ENCODE assay signal across 28 mouse cellular contexts in the genomic region with DNA sequence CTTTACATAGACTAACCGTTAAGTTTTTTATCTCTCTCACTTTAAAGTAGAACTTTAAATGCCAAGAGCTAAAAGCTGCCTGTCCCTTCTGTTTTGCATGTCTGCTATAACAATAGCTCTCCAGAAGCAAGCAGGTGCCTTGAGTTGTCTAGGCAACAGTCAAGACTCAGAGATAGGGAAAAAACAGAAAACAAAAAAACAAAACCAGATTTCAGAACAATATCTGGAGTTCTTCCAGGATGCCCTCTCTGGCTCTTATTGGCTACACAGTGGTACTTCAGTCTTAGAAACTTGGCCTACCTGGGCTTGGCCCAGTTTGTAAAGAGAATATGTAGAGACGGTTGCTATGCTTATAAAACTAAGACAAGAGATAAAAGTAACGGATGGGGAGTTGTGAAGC. TPM values are rescaled to one million over a fixed set of nuclear protein-coding genes. Genes with fewer than 3 reads are reported as not detected.
DNase-seq lines count a peak whose midpoint lies in the region; ATAC-seq and TF ChIP-seq lines count a peak whose summit lies in the region.
"Had no signal": no experiment of that assay in that cellular context is flagged by ENCODE, and none has a peak within 500 bp of the region (broad histone marks: within the 10 kb centered on the region; RNA-seq: fewer than 3 reads in every experiment).

No protein-coding gene starts in this region.

- no peak overlapping the region for H3K4me2 ChIP-seq in forebrain, postnatal 0 days (ENCODE audit: low read depth)
- no peak overlapping the region for H3K4me2 ChIP-seq in forebrain, embryonic 13.5 days
- H3K4me2 ChIP-seq in midbrain, embryonic 11.5 days, result no peak overlapping the region
- H3K4me2 ChIP-seq in midbrain, embryonic 13.5 days (replicated peaks), result no peak overlapping the region
- H3K4me2 ChIP-seq: embryonic facial prominence, embryonic 13.5 days; embryonic facial prominence, embryonic 15.5 days; forebrain, embryonic 12.5 days; forebrain, embryonic 15.5 days had no signal

- no peak overlapping the region for H3K27ac ChIP-seq in forebrain, postnatal 0 days (ENCODE audit: low read depth, low read length)
- H3K27ac ChIP-seq in forebrain, embryonic 13.5 days, result no peak overlapping the region
- H3K27ac ChIP-seq in layer of hippocampus, adult 2 months, result peak overlapping the region; percentile 85
- no peak overlapping the region for H3K27ac ChIP-seq in midbrain, embryonic 11.5 days (ENCODE audit: low read depth, low read length)
- H3K27ac ChIP-seq in midbrain, embryonic 13.5 days, result no peak overlapping the region
- H3K27ac ChIP-seq in olfactory bulb, adult 2 months (ENCODE audit: insufficient read depth, low read depth, low read length), result 0 out of 2 replicates have a peak overlapping the region, but pooled peaks have one; percentile 25
- H3K27ac ChIP-seq: embryonic facial prominence, embryonic 13.5 days; embryonic facial prominence, embryonic 15.5 days; forebrain, embryonic 10.5 days; forebrain, embryonic 12.5 days; forebrain, embryonic 15.5 days had no signal

- no peak for TF ChIP-seq POLR2A in olfactory bulb, adult 2 months (IDR thresholded peaks at IDR 0.05; ENCODE audit: insufficient read depth, low read depth, low read length)

- DNase-seq in forebrain, postnatal 0 days, result peak; percentile 38
- no peak for DNase-seq in layer of hippocampus, adult 2 months (ENCODE audit: low spot score in 2 of 2)
- no peak for DNase-seq in layer of hippocampus, postnatal 14 days (ENCODE audit: low spot score in 2 of 2)
- peak; percentile 81 for DNase-seq in midbrain, embryonic 11.5 days (ENCODE audit: low spot score, missing footprints)
- DNase-seq in gastrocnemius, postnatal 36 days, result no peak
- DNase-seq: adrenal gland, adult 2 months; adrenal gland, postnatal 14 days; adrenal gland, postnatal 36 days; cerebellum, adult 11 months; cerebellum, adult 18-20 months; cerebellum, adult 8-10 months; cerebellum, adult 9-11 months; cerebellum, postnatal 14 days; cerebellum, postnatal 36 days; embryo, embryonic 11 days had no signal

- H3K9ac ChIP-seq in forebrain, postnatal 0 days, result no peak overlapping the region
- no peak overlapping the region for H3K9ac ChIP-seq in forebrain, embryonic 13.5 days
- H3K9ac ChIP-seq in midbrain, embryonic 11.5 days (ENCODE audit: low read length), result no peak overlapping the region
- no peak overlapping the region for H3K9ac ChIP-seq in midbrain, embryonic 13.5 days (replicated peaks)
- H3K9ac ChIP-seq: embryonic facial prominence, embryonic 13.5 days; embryonic facial prominence, embryonic 15.5 days; forebrain, embryonic 12.5 days; forebrain, embryonic 15.5 days had no signal

- H3K27me3 ChIP-seq in forebrain, postnatal 0 days (ENCODE audit: insufficient read depth, low read length), result no peaks in the 10 kb centered on the region
- no peaks in the 10 kb centered on the region for H3K27me3 ChIP-seq in forebrain, embryonic 13.5 days
- no peaks in the 10 kb centered on the region for H3K27me3 ChIP-seq in midbrain, embryonic 11.5 days (ENCODE audit: control insufficient read depth, insufficient read depth, low read length)
- H3K27me3 ChIP-seq in midbrain, embryonic 13.5 days, result no peaks in the 10 kb centered on the region
- H3K27me3 ChIP-seq: embryonic facial prominence, embryonic 13.5 days; embryonic facial prominence, embryonic 15.5 days; forebrain, embryonic 12.5 days; forebrain, embryonic 15.5 days had no signal

- no peaks in the 10 kb centered on the region for H3K36me3 ChIP-seq in forebrain, postnatal 0 days (ENCODE audit: insufficient read depth)
- no peaks in the 10 kb centered on the region for H3K36me3 ChIP-seq in forebrain, embryonic 13.5 days (ENCODE audit: poor library complexity, severe bottlenecking)
- no peaks in the 10 kb centered on the region for H3K36me3 ChIP-seq in midbrain, embryonic 11.5 days (ENCODE audit: control insufficient read depth, insufficient read depth, low read length)
- H3K36me3 ChIP-seq in midbrain, embryonic 13.5 days, result no peaks in the 10 kb centered on the region
- H3K36me3 ChIP-seq: embryonic facial prominence, embryonic 13.5 days; embryonic facial prominence, embryonic 15.5 days; forebrain, embryonic 10.5 days; forebrain, embryonic 12.5 days; forebrain, embryonic 15.5 days had no signal

- H3K4me1 ChIP-seq in forebrain, postnatal 0 days (ENCODE audit: insufficient read depth), result peaks cover 1% of the 10 kb centered on the region; the same call in 1 of the 2 replicates
- H3K4me1 ChIP-seq in forebrain, embryonic 13.5 days, result peaks cover 14% of the 10 kb centered on the region
- H3K4me1 ChIP-seq in midbrain, embryonic 11.5 days (ENCODE audit: control insufficient read depth, insufficient read depth, low read length), result peaks cover 14% of the 10 kb centered on the region
- peaks cover 14% of the 10 kb centered on the region for H3K4me1 ChIP-seq in midbrain, embryonic 13.5 days (replicated peaks)
- H3K4me1 ChIP-seq in olfactory bulb, adult 2 months (ENCODE audit: control insufficient read depth, insufficient read depth, low read length), result peaks cover 5% of the 10 kb centered on the region; the same call in 1 of the 2 replicates

- no peak for ATAC-seq in forebrain, postnatal 0 days
- ATAC-seq in forebrain, embryonic 13.5 days, result no peak
- no peak for ATAC-seq in midbrain, embryonic 11.5 days (ENCODE audit: low FRiP score)
- no peak for ATAC-seq in midbrain, embryonic 13.5 days
- ATAC-seq: forebrain, embryonic 15.5 days had no signal

- intact Hi-C loops in gastrocnemius, postnatal 36 days (cut with DNase I), result no loop called here

- WGBS in forebrain, postnatal 0 days, result 65% methylated on average over 3 of the region's 3 CpGs
- WGBS in forebrain, embryonic 13.5 days, result 85% methylated on average over 3 of the region's 3 CpGs
- 71% methylated on average over 3 of the region's 3 CpGs for WGBS in midbrain, embryonic 11.5 days
- 66% methylated on average over 3 of the region's 3 CpGs for WGBS in midbrain, embryonic 13.5 days
- WGBS in olfactory bulb, adult 2 months, result 40% methylated on average over 3 of the region's 3 CpGs

- no peak for TF ChIP-seq CTCF in forebrain, postnatal 0 days (IDR thresholded peaks at IDR 0.05; ENCODE audit: low read depth)
- no peak for TF ChIP-seq CTCF in layer of hippocampus, adult 2 months (conservative IDR thresholded peaks at IDR 0.05)
- no peak for TF ChIP-seq CTCF in olfactory bulb, adult 2 months (IDR thresholded peaks at IDR 0.05; ENCODE audit: insufficient read depth, low read depth, low read length)

- no peaks in the 10 kb centered on the region for H3K9me3 ChIP-seq in forebrain, postnatal 0 days (ENCODE audit: low read length)
- no peaks in the 10 kb centered on the region for H3K9me3 ChIP-seq in forebrain, embryonic 13.5 days (replicated peaks)
- H3K9me3 ChIP-seq in midbrain, embryonic 11.5 days (ENCODE audit: control insufficient read depth, low read length), result no peaks in the 10 kb centered on the region
- no peaks in the 10 kb centered on the region for H3K9me3 ChIP-seq in midbrain, embryonic 13.5 days
- H3K9me3 ChIP-seq: embryonic facial prominence, embryonic 13.5 days; embryonic facial prominence, embryonic 15.5 days; forebrain, embryonic 10.5 days; forebrain, embryonic 12.5 days; forebrain, embryonic 15.5 days had no signal

- H3K4me3 ChIP-seq in forebrain, postnatal 0 days (ENCODE audit: low read depth, low read length), result no peak overlapping the region
- no peak overlapping the region for H3K4me3 ChIP-seq in forebrain, embryonic 13.5 days
- H3K4me3 ChIP-seq in layer of hippocampus, adult 2 months, result no peak overlapping the region
- H3K4me3 ChIP-seq in midbrain, embryonic 11.5 days (ENCODE audit: low read depth, low read length), result no peak overlapping the region
- no peak overlapping the region for H3K4me3 ChIP-seq in midbrain, embryonic 13.5 days (replicated peaks)
- no peak overlapping the region for H3K4me3 ChIP-seq in olfactory bulb, adult 2 months (ENCODE audit: insufficient read depth, low read depth, low read length)
- H3K4me3 ChIP-seq: embryonic facial prominence, embryonic 13.5 days; embryonic facial prominence, embryonic 15.5 days; erythroblast, embryonic 14.5 days; forebrain, embryonic 10.5 days; forebrain, embryonic 12.5 days; forebrain, embryonic 15.5 days had no signal

RNA-seq across cellular contexts. Expression of gene Hepacam, which starts 2.8 kb away (rescaled TPM):
- total RNA-seq in forebrain, postnatal 0 days (2014; rRNA removed), result 11.8 and 17.2 TPM in 2 replicates
- polyA plus RNA-seq in forebrain, postnatal 0 days (2015; fragmentation: Nextera tagmentation; extraction: Ambion mirVana), result 27.8 and 39.8 TPM in 2 replicates
- polyA plus RNA-seq in forebrain, embryonic 13.5 days (2015; fragmentation: Nextera tagmentation; extraction: Ambion mirVana), result 0.44 and 0.49 TPM in 2 replicates
- total RNA-seq in layer of hippocampus, adult 2 months (2021), result 10 to 100 TPM; 65.9 to 68.1 TPM
- 10 to 100 TPM; 77.2 to 81.9 TPM for total RNA-seq in layer of hippocampus, postnatal 14 days (2021)
- not detected in 2 replicates for polyA plus RNA-seq in midbrain, embryonic 11.5 days (2014; fragmentation: Nextera tagmentation; extraction: Ambion mirVana)
- polyA plus RNA-seq in midbrain, embryonic 13.5 days (2015; fragmentation: Nextera tagmentation; extraction: Ambion mirVana), result 2.2 and 2.5 TPM in 2 replicates
- polyA plus RNA-seq in olfactory bulb, adult 2 months (2012; ENCODE audit: insufficient read depth, insufficient read length, low replicate concordance, missing spikeins), result not detected in 2 replicates
- total RNA-seq in gastrocnemius, postnatal 36 days (2021), result under 1 TPM; 0.08 to 0.52 TPM
- total RNA-seq: common myeloid progenitor, adult 5-6 weeks had no signal
- polyA plus RNA-seq: embryonic facial prominence, embryonic 11.5 days; embryonic facial prominence, embryonic 13.5 days; erythroblast, embryonic 14.5 days; forebrain, embryonic 10.5 days had no signal

RNA-seq across cellular contexts. Expression of gene Ccdc15, which starts 16.2 kb away (rescaled TPM):
- total RNA-seq in forebrain, postnatal 0 days (2014; rRNA removed), result 6.3 and 8.7 TPM in 2 replicates
- 4.2 and 7.8 TPM in 2 replicates for polyA plus RNA-seq in forebrain, postnatal 0 days (2015; fragmentation: Nextera tagmentation; extraction: Ambion mirVana)
- 9.5 and 12.6 TPM in 2 replicates for polyA plus RNA-seq in forebrain, embryonic 13.5 days (2015; fragmentation: Nextera tagmentation; extraction: Ambion mirVana)
- total RNA-seq in layer of hippocampus, adult 2 months (2021), result 1 to 10 TPM; 1.6 to 3.1 TPM
- 1 to 10 TPM; 2.2 to 2.7 TPM for total RNA-seq in layer of hippocampus, postnatal 14 days (2021)
- polyA plus RNA-seq in midbrain, embryonic 11.5 days (2014; fragmentation: Nextera tagmentation; extraction: Ambion mirVana), result 8.8 and 9.3 TPM in 2 replicates
- 10.8 and 10.9 TPM in 2 replicates for polyA plus RNA-seq in midbrain, embryonic 13.5 days (2015; fragmentation: Nextera tagmentation; extraction: Ambion mirVana)
- polyA plus RNA-seq in olfactory bulb, adult 2 months (2012; ENCODE audit: insufficient read depth, insufficient read length, low replicate concordance, missing spikeins), result not detected in 2 replicates
- total RNA-seq in gastrocnemius, postnatal 36 days (2021), result 1 to 10 TPM; 1.1 to 1.5 TPM

RNA-seq across cellular contexts. Expression of gene Robo4, which starts 37.3 kb away (rescaled TPM):
- 4.1 and 9.6 TPM in 2 replicates for total RNA-seq in forebrain, postnatal 0 days (2014; rRNA removed)
- 3.1 and 3.3 TPM in 2 replicates for polyA plus RNA-seq in forebrain, postnatal 0 days (2015; fragmentation: Nextera tagmentation; extraction: Ambion mirVana)
- 3.1 and 4.2 TPM in 2 replicates for polyA plus RNA-seq in forebrain, embryonic 13.5 days (2015; fragmentation: Nextera tagmentation; extraction: Ambion mirVana)
- total RNA-seq in layer of hippocampus, adult 2 months (2021), result 1 to 10 TPM; 4.9 to 5.8 TPM
- total RNA-seq in layer of hippocampus, postnatal 14 days (2021), result 1 to 10 TPM; 7.6 to 9.9 TPM
- polyA plus RNA-seq in midbrain, embryonic 11.5 days (2014; fragmentation: Nextera tagmentation; extraction: Ambion mirVana), result 5.1 and 5.3 TPM in 2 replicates
- 4.0 and 4.9 TPM in 2 replicates for polyA plus RNA-seq in midbrain, embryonic 13.5 days (2015; fragmentation: Nextera tagmentation; extraction: Ambion mirVana)
- polyA plus RNA-seq in olfactory bulb, adult 2 months (2012; ENCODE audit: insufficient read depth, insufficient read length, low replicate concordance, missing spikeins), result not detected in 2 replicates
- total RNA-seq in gastrocnemius, postnatal 36 days (2021), result 1 to 10 TPM; 8.2 to 8.6 TPM
- total RNA-seq: MEL had no signal
- polyA plus RNA-seq: C2C12 had no signal

Comparison
In these comparisons a context has a peak if more than half of its experiments do, and no peak if none do; other contexts are left out.
1. DNase-seq: peak in forebrain, postnatal 0 days (single experiment) and midbrain, embryonic 11.5 days (single experiment); none in layer of hippocampus, adult 2 months (0 of 2), layer of hippocampus, postnatal 14 days (0 of 2) and gastrocnemius, postnatal 36 days (0 of 2).
2. H3K27ac ChIP-seq: peak in layer of hippocampus, adult 2 months (single experiment) and olfactory bulb, adult 2 months (single experiment); none in forebrain, postnatal 0 days (single experiment), forebrain, embryonic 13.5 days (single experiment), midbrain, embryonic 11.5 days (single experiment) and midbrain, embryonic 13.5 days (single experiment).